Mouse (Mus musculus) liver, embryonic 14 days (tissue): ENCODE measurements around the gene Polr1d. TPM values are rescaled to one million over a fixed set of nuclear protein-coding genes. Genes with fewer than 3 reads are reported as not detected.

Experiments used
- polyA plus RNA-seq: library from polyadenylated mRNA; depleted of rRNA; stranded (reverse); fragments of >200 nt; gene quantifications from 2 replicates; pipeline ENCODE4 v1.2.3, GENCODE M21; 2012; rRNA removed

Gene Polr1d
- polyA plus RNA-seq: 62.9 and 70.0 TPM in 2 replicates

DNA sequence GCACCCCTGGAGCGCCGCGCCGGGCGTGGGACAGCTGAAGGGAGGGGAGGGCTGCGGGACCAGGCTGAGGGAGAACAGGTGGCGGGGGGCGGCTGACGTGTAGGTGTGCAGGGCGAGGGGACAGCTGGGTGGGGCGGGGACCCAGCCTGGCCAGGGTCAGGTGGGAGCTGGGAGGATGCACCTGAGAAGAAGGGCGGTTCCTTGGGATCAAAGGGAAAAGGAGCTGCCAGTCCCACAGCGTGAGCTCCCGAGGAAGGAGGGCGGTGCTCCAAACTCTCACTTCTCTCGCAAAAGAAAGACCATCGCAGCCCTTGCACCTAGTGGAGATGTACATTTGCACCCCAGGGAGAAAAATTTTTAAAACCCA, at the start of gene Polr1d:
Polr1d (plus strand) TSS at position 252 of the 367 bp plus-strand sequence.

DNA sequence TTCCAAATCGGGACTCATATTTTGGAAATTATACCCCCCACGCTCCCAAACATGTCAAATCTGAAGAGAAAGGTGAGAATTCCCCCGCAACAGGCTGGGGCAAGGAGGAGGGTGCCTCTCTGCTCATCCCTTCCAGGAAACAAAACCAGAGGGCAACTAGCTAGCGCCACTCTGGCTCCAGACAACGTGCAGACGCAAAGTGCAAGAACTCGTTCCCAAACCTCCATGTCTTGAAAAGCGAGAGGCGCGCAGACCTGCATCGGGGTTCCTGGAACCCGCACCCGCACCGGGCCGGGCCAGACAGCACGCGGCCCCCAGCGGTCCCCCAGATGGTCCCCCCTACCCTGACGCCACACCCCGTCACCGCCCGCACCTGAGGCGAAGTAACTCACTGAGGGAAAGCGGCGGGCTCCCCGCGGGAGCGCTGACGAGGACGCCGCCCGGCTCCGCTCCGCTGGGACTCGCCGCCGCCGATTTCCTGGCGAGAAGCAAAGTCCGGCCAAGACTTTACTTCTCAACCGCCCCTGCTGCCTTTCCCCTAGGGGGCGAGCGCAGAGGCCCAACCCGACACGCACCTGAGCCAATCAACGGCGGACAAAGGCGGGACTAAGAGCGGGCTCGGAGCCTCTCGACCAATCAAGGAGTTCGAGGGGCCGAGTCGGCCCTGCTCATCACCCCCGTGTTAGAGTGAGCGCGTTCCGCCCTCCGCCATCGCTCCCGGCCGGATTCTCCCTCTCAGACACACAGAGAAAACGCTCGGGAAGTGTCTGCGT, 638 bp upstream of the Polr1d start, which contains the start of gene Lnx2:
Lnx2 (minus strand) TSS at position 561 of the 773 bp plus-strand sequence.

Other genes starting within 250 kb of the Polr1d start
- 269 and 303 TPM in 2 replicates for gene Rpl21, start 244.2 kb upstream of the Polr1d start, polyA plus RNA-seq
- 0.62 and 0.99 TPM in 2 replicates for gene Rasl11a, start 232.0 kb upstream of the Polr1d start, polyA plus RNA-seq
- gene Gtf3a, start 128.4 kb upstream of the Polr1d start, polyA plus RNA-seq: 31.0 and 32.8 TPM in 2 replicates
- gene Mtif3, start 113.2 kb upstream of the Polr1d start, polyA plus RNA-seq: 7.1 and 7.8 TPM in 2 replicates
- gene Lnx2, start 464 bp upstream of the Polr1d start, polyA plus RNA-seq: 3.6 and 4.3 TPM in 2 replicates
- not detected in 2 replicates for gene Gsx1, start 111.6 kb downstream of the Polr1d start, polyA plus RNA-seq
- gene Pdx1, start 192.9 kb downstream of the Polr1d start, polyA plus RNA-seq: 0.03 TPM in 1 of 2 replicates, not detected in the other
- not detected in 2 replicates for gene Cdx2, start 230.2 kb downstream of the Polr1d start, polyA plus RNA-seq
- gene Urad, start 245.4 kb downstream of the Polr1d start, polyA plus RNA-seq: 0.68 and 0.86 TPM in 2 replicates